Mouse (Mus musculus) small intestine, adult 2 months (tissue): ENCODE results near the gene Mrfap1.

Experiments used
- CTCF ChIP-seq: fragments of 200-500 bp; IDR thresholded peaks from 2 replicates; pipeline ENCODE4 v1.5.1; 2012; ENCODE audit warnings: low read depth, mild to moderate bottlenecking, control low read depth, inconsistent platforms, low read length, moderate library complexity, mixed read lengths; ENCODE audit not compliant: insufficient replicate concordance, insufficient read length; ENCODE audit errors: extremely low read depth
- POLR2A ChIP-seq: fragments of 200-500 bp; IDR thresholded peaks from 2 replicates; pipeline ENCODE4 v1.6.1; 2012; ENCODE audit warnings: low read depth, mild to moderate bottlenecking, control low read depth, inconsistent platforms, low read length, moderate library complexity

- TF ChIP-seq CTCF, result no peak
- TF ChIP-seq POLR2A, result no peak
Observed at GRCm38 (mm10) chr5:36759848-36760247, 36.7 kb downstream of the Mrfap1 start.
